Mouse (Mus musculus): Measurements from ENCODE around the gene Sin3b.

Sin3b gene

DNA sequence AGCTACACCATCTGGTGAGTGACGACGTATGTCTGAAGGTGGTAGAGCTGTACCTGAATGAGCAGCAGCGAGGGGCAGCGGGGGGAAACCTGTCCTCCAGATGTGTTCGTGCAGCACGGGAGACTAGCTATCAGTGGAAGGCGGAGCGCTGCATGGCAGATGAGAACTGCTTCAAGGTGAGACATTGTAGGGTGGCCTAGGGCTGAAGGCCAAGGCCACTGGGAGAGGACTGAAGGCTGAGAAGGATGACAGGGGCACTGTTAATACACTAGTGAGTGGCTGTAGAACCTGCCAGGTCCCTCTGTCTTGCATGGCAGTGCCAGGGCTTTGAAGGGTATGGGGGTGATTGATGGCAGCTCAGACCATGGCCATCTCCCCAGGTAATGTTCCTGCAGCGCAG, 30.1 kb downstream of the Sin3b start:
- no peak for DNase-seq (ENCODE audit: extremely low read depth, low read depth, low spot score)

DNA sequence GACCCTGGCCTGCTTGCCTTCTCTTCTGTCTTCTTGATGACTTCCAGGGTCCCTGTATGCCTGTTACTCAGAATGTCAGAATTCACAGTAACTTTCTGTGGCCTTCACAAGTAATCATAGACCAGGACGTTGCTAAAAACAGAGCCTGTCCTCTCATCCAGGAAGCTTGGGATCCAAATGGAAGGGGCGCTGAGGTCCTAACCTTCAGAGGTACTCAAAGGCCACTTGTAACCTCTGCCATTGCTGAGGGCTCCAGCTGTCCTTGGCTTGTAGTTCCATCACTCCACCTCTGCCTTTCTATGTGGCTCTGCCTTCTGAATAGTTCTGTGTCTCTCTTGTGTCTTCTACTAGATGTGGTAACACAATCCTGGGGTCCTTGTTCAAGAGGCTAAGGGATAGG, 30.7 kb downstream of the Sin3b start:
- DNase-seq (ENCODE audit: extremely low read depth, low read depth, low spot score) = no peak

DNA sequence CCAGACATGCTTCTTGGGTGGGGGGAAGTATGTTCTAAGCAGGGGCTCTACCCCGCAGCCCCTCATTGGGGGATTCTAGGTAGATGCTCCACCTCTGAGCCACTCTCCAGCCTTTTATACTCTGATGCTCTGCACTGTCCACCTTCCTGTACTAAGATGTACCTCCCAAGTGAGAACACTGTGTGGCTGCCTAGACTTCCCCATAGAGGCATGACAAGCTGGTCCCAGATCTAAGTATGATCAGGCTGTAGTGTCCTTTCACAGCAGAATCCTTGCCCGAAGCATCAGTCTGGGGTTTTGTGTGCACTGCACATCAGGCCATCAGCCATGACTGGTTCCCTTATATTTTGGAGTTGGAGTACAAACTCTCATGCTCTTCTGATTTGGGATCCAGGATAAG, 32.9 kb downstream of the Sin3b start:
- no peak for DNase-seq (ENCODE audit: extremely low read depth, low read depth, low spot score)

DNA sequence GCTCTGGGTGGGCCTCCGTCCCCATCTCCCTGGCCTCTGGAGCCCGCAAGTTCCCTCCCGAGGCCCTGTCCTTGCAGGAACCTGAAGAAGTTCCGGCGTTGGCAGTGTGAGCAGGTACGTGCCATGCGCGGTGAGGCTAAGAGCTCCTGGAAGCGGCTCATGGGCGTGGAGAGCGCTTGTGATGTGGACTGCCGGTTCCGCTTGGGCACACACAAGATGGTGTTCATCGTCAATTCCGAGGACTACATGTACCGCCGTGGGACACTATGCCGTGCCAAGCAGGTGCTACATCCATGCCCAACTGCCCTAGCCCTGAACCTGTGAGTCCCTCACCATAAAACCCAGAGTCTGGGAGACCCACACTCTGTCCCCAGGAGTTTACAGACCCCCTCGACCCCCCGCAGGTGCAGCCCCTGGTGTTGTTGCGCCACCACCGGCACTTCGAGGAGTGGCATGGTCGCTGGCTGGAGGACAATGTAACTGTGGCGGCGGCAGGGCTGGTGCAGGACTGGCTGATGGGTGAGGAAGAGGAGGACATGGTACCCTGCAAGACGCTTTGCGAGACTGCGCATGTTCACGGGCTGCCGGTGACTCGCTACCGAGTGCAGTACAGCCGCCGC, 33.8 kb downstream of the Sin3b start:
- no peak for DNase-seq (ENCODE audit: extremely low read depth, low read depth, low spot score)

DNA sequence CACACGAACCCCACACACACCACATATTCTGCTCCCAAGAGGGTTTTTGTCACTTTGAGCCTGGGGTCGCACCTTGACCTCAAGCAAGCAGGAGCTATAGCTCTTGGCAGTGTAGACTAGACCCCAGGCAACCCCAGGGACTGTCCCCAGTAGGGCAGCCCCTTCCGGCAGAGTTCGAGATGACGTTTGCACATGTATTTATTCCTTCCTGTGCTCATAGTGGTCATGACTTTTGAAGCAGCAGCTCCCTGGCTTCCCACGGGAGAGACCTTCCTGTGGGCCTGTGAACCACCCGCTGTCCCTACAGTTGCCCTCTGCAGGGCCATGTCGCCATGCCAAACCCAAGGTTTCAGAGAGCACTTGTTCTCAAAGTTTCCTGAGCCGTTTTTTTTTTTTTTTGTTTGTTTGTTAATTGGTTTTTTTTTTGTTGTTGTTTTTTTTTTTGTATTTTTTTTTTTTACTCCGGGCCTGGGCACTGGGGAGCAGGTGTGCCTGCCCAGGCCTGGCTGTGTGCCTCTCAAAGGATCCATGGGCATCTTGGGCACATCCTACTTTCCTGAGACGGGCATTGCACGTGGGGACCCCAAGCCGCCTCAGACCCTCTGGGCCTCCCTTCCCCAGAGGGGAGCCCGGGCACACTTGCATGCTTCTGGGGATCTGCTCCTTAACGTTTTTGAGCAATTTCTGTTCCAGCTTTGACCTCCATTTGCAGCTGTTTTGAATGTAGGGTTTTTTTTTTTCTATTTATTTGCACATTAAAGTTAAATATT, 34.5 kb downstream of the Sin3b start:
- DNase-seq (ENCODE audit: extremely low read depth, low read depth, low spot score) = no peak

DNA sequence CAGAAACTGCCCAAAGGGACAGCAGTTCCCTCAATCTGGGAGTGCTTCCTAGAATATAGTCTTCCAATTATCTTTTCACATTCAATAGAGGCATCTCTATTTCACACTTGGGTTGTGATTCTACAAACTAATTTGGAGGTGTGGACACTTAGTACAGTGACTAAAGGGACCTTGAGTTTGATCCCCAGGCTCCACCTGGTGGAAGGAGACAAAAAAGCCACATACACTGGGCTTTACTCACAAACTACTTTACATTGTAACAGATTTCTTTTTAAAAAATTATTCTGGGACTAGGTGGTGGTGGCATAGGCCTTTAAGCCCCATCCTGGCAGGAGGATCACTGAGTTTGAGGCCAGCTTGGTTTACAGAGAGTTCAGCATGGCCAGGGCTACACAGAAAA, 35.2 kb downstream of the Sin3b start:
- no peak for DNase-seq (ENCODE audit: extremely low read depth, low read depth, low spot score)

DNA sequence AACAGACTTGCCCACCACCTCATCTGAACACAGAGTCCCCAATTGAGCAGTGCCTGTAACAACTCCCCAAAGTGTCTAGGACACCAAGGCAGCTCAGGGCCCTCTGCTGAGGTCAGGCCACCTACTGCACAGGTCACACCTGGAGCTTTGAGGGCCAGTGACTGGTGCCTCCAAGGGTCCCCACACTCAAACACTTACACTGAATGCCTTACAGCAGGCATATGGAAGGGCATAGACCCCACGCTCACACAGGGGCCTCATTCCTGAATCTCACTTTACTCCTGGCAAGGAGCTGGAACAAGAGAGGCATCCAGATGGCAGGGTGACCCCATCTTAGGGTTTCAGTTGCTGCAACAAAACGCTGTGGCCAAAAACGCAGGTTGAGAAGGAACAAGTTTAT, 37.1 kb downstream of the Sin3b start:
- DNase-seq (ENCODE audit: extremely low read depth, low read depth, low spot score) = no peak

DNA sequence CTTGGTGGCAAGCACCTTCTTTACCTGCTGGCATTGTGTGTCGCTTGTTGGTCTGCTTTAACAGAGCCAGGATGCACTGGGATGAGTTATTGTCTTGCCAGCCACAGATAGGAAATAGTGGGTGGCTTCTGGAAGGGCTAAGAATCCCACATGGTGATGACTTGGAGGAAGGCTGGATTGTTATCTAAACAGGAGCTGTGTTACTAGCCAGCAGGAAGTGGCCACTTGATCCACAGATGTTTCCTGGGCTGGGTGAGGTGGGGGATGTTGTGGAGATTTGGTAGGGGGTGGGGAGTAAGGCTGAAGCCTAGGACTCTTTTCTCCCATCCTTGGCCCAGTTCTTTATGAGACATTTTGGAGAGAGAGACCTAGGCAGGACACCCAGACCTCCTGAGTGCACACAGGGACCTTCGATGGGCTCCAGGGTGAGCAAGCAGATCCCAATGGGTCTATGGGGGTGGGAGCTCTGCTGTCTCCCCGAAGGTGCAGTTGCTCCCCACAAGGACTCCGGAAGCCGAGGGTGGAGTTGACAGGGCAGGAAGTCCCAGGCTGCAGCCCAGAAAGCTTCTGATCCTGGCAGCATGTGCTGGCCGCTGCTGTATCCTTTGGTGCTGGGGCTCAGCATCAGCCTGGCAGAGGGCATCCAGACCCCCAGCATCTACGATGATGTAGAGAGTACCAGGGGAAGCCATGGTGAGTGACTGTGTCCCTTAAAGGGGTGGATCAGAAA, 38.4 kb downstream of the Sin3b start, which contains the start of gene F2rl3:
TSS of gene F2rl3 (plus strand) at position 559 of the 730 bp plus-strand sequence.
- DNase-seq (ENCODE audit: extremely low read depth, low read depth, low spot score) = no peak

DNA sequence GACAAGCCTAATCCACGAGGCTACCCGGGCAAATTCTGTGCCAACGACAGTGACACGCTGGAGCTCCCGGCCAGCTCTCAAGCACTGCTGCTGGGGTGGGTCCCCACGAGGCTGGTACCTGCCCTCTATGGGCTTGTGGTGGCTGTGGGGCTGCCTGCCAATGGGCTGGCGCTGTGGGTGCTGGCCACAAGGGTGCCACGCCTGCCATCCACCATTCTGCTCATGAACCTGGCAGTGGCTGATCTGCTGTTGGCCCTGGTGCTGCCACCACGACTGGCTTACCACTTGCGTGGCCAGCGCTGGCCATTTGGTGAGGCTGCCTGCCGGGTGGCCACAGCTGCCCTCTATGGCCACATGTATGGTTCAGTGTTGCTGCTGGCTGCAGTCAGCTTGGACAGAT, 39.2 kb downstream of the Sin3b start:
- no peak for DNase-seq (ENCODE audit: extremely low read depth, low read depth, low spot score)

DNA sequence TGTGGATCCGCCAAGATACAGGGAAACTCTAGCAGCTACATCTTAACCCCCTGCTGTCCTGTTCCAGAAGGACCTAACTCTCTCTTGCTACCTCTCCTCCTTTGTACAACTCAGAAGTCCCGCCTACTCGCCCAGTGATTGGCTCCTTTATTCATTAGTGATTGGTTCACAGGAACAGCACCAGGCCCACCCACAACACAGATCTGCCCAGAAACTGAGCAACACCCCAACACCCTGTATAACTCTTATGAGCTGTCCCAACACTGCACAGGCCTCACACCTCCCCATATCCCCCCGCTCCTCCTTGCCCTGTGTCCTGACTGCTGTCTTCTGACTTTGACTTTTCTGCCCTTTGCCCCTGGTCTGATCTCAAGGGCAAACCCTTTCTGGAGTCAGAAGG, 42.6 kb downstream of the Sin3b start:
- DNase-seq (ENCODE audit: extremely low read depth, low read depth, low spot score) = no peak

DNA sequence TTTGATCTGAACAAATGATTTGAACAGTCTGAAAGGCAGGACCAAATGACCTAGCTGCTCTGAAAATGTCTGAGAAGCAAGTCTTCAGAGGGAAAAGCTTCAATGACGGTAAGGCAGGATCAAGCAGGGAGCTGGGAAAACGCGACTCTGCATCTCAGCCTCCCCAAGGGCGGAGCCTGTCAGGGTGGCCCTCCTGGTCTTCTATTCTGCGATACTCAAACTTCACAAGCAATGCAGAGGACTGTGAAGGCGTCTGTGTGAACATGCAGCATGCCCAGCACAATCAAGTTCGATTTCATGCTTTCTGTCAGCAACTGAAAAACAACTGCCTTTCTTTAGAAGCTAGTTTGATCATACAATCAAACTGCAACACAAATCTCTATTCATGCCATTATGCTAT, 43.7 kb downstream of the Sin3b start:
- DNase-seq (ENCODE audit: extremely low read depth, low read depth, low spot score) = no peak

DNA sequence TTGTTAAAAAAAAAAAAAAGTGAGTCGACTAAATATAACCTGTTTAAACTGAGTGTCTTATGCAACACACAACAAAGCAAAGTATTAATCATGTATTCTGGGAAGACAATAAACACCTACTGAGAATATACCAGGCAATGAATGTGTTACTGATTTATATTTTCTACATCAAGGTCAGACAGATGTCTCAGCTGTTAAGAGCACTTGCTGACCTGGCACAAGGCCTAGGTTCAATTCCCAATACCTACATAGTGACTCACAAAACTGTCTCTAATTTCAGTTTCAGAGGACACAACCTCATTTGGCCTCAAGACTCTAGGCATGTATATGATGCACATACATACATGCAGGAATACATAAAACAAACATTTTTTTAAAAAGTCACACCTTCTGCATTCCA, 54.7 kb downstream of the Sin3b start:
- DNase-seq (ENCODE audit: extremely low read depth, low read depth, low spot score) = no peak

DNA sequence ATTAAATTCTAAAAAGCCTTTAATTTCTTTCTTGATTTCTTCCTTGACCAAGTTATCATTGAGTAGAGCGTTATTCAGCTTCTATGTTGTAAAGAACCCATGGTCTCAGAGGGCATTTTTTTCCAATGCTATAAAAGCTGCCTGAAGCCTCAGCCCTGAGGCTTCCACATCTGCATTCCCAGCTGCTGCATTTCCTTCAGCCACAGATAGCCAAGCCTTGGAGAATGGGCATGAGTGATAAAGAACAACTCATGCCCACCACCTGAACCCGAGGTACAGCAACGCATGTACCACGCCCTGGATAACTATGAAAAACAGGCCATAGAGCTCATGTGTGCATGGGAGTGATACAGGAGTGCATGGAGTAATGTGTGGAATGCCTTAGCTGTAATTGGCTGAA, 57.6 kb downstream of the Sin3b start:
- no peak for DNase-seq (ENCODE audit: extremely low read depth, low read depth, low spot score)

DNA sequence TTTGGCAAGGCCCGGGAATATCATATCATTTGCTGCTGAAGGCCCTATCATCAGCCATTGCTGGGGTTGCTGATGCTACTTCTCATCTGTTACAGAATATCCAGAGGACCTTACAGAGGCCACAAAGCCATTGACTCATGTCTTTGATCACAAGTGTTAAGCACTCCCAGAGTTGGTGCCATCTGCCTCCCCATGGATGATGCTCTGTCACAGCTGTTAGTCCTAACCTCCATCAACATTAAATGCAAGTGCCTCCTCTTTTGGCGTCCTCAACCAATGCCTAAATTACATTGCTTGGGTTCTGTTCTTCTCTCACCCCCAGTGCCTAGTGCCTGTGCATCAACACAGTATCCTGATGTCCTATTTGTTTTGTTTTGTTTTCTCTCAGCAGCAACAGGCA, 78.5 kb downstream of the Sin3b start:
- no peak for DNase-seq (ENCODE audit: extremely low read depth, low read depth, low spot score)
